Mouse (Mus musculus) olfactory bulb, adult 2 months (tissue): ENCODE data around the gene Paox. TPM values are rescaled to one million over a fixed set of nuclear protein-coding genes. Genes with fewer than 3 reads are reported as not detected.

Experiments used
- H3K27ac ChIP-seq: fragments of 200-500 bp; 2 replicates; pipeline ENCODE4 v1.5.1; 2012; ENCODE audit warnings: low read depth, low read length; ENCODE audit not compliant: insufficient read depth
- H3K4me1 ChIP-seq: fragments of 200-500 bp; 2 replicates; pipeline ENCODE4 v1.6.1; 2012; ENCODE audit warnings: low read length; ENCODE audit not compliant: control insufficient read depth, insufficient read depth
- H3K4me3 ChIP-seq: fragments of 200-500 bp; 2 replicates; pipeline ENCODE4 v1.5.1; 2012; ENCODE audit warnings: mild to moderate bottlenecking, low read depth, low read length, moderate library complexity; ENCODE audit not compliant: insufficient read depth
- CTCF ChIP-seq: fragments of 200-500 bp; IDR thresholded peaks from 2 replicates; pipeline ENCODE4 v1.5.1; 2012; ENCODE audit warnings: low read depth, mild to moderate bottlenecking, low read length, moderate library complexity; ENCODE audit not compliant: insufficient read depth
- POLR2A ChIP-seq: fragments of 200-500 bp; IDR thresholded peaks from 2 replicates; pipeline ENCODE4 v1.6.1; 2012; ENCODE audit warnings: mild to moderate bottlenecking, low read depth, low read length, moderate library complexity; ENCODE audit not compliant: insufficient read depth
- WGBS: fragments of 180-500 bp; shearing (Covaris S2); methylation state at CpG from one replicate; pipeline ENCODE4 v1.1.7; 2018; 5-methylcytosine and 5-hydroxymethylcytosine counted together
- polyA plus RNA-seq: library from polyadenylated mRNA; stranded (reverse); fragments of >200 nt; gene quantifications from 2 replicates; pipeline ENCODE4 v1.2.4, GENCODE M21; 2012; ENCODE audit warnings: low replicate concordance; ENCODE audit not compliant: missing spikeins, insufficient read depth, insufficient read length

Paox gene
- polyA plus RNA-seq, 1 experiment: not detected

GRCm38 (mm10) chr7:140090601-140091000, 25.0 kb upstream of the Paox start:
- H3K4me3 ChIP-seq: no peak overlapping the region
- no peak for TF ChIP-seq POLR2A
- no peak for TF ChIP-seq CTCF
- 72% methylated on average over 10 of the region's 10 CpGs for WGBS
- H3K4me1 ChIP-seq: no peaks in the 10 kb centered on the region
- no peak overlapping the region for H3K27ac ChIP-seq

GRCm38 (mm10) chr7:140092924-140093528, 22.6 kb upstream of the Paox start, which contains the start of gene Prap1:
TSS of gene Prap1 (plus strand) at chr7:140093395.
- Histone ChIP-seq H3K27ac (no peak within 1 kb of the TSS), H3K4me1 (no peaks in the 10 kb centered on the region), H3K4me3 (no peak within 1 kb of the TSS)
- TF ChIP-seq CTCF (no peak), POLR2A (no peak)
- 74% methylated on average over 5 of the region's 5 CpGs for WGBS

GRCm38 (mm10) chr7:140094954-140095353, 20.6 kb upstream of the Paox start:
- TF ChIP-seq POLR2A (no peak), CTCF (no peak)
- Histone ChIP-seq H3K4me1 (peaks cover 8% of the 10 kb centered on the region; the same call in 1 of the 2 replicates), H3K27ac (no peak overlapping the region), H3K4me3 (no peak overlapping the region)
- 53% methylated on average over 5 of the region's 5 CpGs for WGBS

- WGBS: 17% methylated on average over 1 of the region's 1 CpGs
- no peak overlapping the region for H3K4me3 ChIP-seq
- TF ChIP-seq POLR2A (no peak), CTCF (no peak)
- peaks cover 8% of the 10 kb centered on the region; the same call in 1 of the 2 replicates for H3K4me1 ChIP-seq
- H3K27ac ChIP-seq: no peak overlapping the region
These were observed 20.0 kb upstream of the Paox start for GRCm38 (mm10) chr7:140095556-140095955.

- no peak overlapping the region for H3K27ac ChIP-seq
- H3K4me1 ChIP-seq: peaks cover 13% of the 10 kb centered on the region
- TF ChIP-seq CTCF (no peak), POLR2A (no peak)
- H3K4me3 ChIP-seq: no peak overlapping the region
These were observed 19.5 kb upstream of the Paox start for GRCm38 (mm10) chr7:140096055-140096454.

GRCm38 (mm10) chr7:140098466-140098865, 17.1 kb upstream of the Paox start:
- no peak for TF ChIP-seq POLR2A
- no peak for TF ChIP-seq CTCF
- 90% methylated on average over 1 of the region's 1 CpGs for WGBS
- Histone ChIP-seq H3K27ac (no peak overlapping the region), H3K4me3 (no peak overlapping the region), H3K4me1 (peaks cover 25% of the 10 kb centered on the region)

GRCm38 (mm10) chr7:140101498-140101897, 14.1 kb upstream of the Paox start:
- 67% methylated on average over 10 of the region's 10 CpGs for WGBS
- Histone ChIP-seq H3K4me1 (peaks cover 25% of the 10 kb centered on the region), H3K27ac (0 out of 2 replicates have a peak overlapping the region, but pooled peaks have one; percentile 74), H3K4me3 (peak overlapping the region; percentile 68)
- TF ChIP-seq CTCF: no peak
- TF ChIP-seq POLR2A: no peak

GRCm38 (mm10) chr7:140101993-140102860, 13.4 kb upstream of the Paox start, which contains the start of gene Fuom:
TSS of gene Fuom (minus strand) at chr7:140102441.
- under 1% methylated on average over 30 of the region's 30 CpGs for WGBS
- Histone ChIP-seq H3K4me3 (peak within 1 kb of the TSS; percentile 68), H3K4me1 (peaks cover 25% of the 10 kb centered on the region), H3K27ac (peak within 1 kb of the TSS; percentile 74)
- TF ChIP-seq CTCF: no peak
- peak; percentile 72 for TF ChIP-seq POLR2A

- Histone ChIP-seq H3K4me1 (peaks cover 23% of the 10 kb centered on the region), H3K27ac (no peak overlapping the region), H3K4me3 (no peak overlapping the region)
- 80% methylated on average over 4 of the region's 4 CpGs for WGBS
- TF ChIP-seq CTCF: no peak
- no peak for TF ChIP-seq POLR2A
These were observed 11.6 kb upstream of the Paox start for GRCm38 (mm10) chr7:140104009-140104408.
